Mouse (Mus musculus) telencephalon, adult 2 months (tissue): ENCODE results near the gene Cbx3.
A peak's percentile ranks its signal among the peaks of the same experiment; 100 is the strongest.

Experiments used
- DNase-seq: peaks from one replicate; pipeline ENCODE4 v3.0.0-alpha.2; 2011; ENCODE audit warnings: low read depth, low spot score

The Cbx3 gene

DNA sequence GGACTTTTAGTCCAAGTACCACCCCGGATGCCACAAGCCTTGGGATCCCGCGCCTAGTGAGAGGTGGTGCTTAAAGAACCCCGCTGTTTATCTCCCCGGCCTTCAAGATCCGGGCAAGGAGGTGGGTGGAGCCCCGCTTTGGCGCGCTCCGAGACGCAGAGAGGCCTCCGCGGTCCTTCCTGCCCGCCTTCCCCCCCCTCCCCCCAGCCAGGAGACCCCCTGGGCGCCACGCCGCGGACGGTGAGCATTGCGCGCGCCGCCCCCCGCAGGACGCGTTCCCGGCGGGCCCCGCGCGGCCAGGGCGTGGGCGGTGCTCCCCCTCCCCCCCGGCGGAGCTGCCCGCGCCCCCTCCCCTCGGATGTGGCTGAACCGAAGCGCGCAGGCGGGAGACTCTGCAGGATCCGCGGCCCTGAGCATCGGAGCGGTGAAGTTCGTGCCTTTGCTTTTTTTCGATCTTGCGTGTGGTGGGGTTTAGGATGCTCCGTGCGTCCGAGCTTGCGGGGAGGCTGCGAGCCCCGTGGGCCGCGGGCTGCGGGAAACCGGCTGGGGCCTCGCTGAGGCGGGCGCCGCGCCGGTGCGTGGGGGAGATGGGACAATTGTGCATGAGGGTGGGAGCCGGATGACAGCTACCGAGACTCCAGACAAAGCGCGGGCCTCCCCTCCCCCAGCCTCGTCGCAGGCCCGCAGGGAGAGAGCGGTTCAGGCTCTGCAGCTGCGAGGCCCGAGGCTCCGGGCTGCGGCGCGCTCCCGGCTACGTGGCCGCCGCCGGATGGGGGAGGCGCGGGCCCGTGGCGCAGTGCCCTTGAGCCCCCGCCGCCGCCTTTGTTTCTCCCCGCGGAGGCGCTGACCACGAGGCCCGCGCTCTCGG lies at the start of gene Cbx3:
Cbx3 (plus strand) TSS at position 50 of the 868 bp plus-strand sequence.
- peak; percentile 40 for DNase-seq

DNA sequence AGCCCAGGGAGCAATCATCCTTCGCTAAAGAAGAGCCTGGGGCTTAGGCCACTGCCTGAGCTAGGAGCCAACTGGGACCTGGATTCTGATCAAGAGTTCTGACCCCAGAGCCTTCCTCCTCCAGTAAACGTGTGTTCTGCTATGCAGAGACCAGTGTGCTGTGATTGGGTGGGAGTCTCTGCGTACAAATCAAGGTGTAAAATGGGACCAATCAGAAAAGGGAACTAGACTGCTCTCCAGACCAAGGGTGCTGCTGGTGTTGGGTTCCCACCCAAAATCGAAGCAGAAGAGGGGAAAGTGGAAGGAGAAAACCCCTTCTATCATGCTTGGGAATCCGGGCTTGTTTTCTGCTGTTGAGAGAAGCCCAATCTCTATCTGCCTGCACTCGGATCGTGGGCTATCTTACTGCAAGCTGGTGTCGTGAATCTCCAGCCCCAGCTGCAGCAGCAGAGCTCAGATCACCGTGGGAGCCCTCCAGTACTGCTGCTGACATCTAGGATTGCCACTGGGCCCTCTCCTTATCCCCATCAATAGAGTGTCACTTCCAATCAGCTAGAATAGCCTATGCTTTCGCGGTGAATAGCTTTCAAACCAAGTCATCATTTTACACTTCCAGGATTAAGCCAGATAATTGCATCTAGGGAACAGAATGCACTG lies 46.6 kb upstream of the Cbx3 start:
- no peak for DNase-seq

- DNase-seq = no peak
These were observed 45.6 kb upstream of the Cbx3 start for GRCm38 (mm10) chr6:51424537-51424936.

DNA sequence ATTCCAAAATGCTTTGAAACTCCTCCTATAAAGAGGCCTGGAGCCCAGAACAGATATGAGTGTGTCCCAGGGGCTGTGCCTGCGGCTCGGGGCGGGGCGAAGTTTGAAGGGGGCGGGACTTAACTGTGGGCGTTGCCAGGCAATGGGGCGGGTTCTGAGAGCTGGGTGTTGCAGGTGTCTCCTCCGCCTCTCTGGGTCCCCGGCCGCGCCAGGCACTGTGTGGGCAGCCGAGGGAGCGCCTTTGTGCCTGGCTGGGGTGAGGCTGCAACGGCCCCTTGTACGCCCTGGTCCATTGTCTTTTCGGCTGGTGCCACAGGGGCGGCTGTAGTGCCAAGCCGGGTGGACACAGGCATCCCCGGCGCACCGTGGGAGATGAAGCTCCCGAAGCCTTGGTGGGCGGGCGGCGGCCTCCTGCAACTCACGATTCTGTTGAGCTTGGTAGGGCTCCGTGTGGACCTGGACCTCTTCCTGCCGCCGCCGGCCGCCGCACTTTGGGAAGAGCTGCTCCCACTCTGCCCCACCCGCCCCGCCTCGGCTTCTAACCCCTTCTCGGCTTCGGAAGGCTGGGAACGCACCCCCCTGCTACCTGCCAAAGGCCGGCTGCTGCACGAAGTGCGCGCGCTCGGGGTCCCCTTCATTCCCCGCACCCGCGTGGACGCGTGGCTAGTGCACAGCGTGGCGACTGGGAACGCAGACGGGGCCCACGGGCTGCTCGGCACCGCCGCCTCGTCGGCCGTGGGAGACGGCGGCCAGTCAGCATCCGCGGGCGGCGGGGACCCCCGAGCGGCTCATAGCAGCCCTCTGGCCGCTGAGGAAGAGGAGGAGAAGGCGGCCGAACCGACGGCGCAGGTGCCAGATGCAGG lies 37.4 kb upstream of the Cbx3 start, which contains the start of gene Nfe2l3:
Nfe2l3 (plus strand) TSS at position 136 of the 863 bp plus-strand sequence.
- DNase-seq = no peak

GRCm38 (mm10) chr6:51434270-51434669 lies 35.9 kb upstream of the Cbx3 start:
- no peak for DNase-seq

DNA sequence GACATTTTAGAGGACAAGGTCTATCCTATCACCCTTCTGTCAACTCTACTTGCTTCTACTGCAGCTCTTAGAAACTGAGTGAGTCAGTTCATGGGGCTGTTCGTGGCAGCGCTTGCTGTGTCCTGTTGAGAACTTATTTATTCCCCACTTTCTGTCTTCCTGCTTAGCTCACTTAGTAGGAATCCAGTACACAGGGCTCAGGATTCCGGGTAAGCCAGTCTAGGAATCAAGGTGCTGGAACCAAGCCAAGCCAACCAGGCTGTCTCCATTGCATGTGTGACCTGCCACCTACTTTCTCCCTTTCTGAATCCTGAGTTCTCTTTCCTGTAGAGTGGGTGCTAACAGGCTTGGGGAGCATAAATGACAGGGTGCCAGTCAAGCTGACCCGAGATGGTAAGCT lies 32.5 kb upstream of the Cbx3 start:
- no peak for DNase-seq

GRCm38 (mm10) chr6:51438826-51439330 lies 31.3 kb upstream of the Cbx3 start:
- no peak for DNase-seq

GRCm38 (mm10) chr6:51442191-51442835 lies 27.8 kb upstream of the Cbx3 start:
- no peak for DNase-seq

DNA sequence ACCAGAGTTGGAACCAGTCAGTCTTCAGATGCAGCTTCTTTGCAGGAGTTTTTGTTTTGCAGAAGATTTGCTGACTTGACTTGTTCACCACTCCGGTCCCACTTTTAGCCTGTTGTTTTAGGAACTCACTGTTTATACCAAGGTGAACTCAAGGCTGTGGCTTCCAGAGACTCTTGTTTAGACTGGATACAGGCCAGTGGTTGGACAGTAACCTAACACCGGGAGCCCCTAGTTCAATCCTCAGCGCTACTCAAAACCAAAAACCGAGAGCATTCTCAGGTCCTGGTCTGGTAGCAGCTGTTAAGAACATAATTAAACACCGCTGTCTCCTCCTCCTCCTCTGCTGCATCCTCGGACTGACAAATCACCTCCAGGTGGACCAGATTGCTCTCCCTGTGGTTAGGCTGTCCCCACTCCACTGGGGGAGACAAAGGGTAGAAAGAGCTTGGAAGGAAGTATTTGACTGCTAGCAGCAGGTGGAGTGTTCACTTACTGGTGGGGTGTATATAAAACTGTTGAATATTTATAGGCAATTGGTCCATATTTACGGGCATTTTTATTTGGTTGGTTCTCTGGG lies 17.1 kb upstream of the Cbx3 start:
- DNase-seq = no peak

- no peak for DNase-seq
These were observed 15.2 kb upstream of the Cbx3 start for GRCm38 (mm10) chr6:51454949-51455348.

DNA sequence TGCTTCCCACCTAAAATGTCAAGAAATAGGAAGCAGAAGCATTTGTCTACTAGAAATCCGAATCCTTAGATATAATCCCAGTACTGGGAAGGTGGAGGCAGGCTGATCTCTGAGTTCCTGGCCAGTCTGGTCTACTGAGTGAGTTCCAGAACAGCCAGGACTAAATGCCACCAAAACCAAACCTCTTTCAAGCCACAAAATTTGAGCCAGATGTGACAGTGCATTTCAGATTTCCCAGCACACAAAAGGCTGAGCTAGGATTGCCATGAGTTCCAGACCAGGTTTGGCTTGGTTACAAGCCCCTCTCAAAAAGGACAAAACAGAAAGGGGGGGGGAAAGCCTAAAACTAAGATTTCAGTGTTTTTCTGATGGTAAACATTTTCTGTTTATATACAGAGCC lies 14.0 kb upstream of the Cbx3 start:
- DNase-seq = no peak

GRCm38 (mm10) chr6:51457283-51457682 lies 12.9 kb upstream of the Cbx3 start:
- DNase-seq = no peak

DNA sequence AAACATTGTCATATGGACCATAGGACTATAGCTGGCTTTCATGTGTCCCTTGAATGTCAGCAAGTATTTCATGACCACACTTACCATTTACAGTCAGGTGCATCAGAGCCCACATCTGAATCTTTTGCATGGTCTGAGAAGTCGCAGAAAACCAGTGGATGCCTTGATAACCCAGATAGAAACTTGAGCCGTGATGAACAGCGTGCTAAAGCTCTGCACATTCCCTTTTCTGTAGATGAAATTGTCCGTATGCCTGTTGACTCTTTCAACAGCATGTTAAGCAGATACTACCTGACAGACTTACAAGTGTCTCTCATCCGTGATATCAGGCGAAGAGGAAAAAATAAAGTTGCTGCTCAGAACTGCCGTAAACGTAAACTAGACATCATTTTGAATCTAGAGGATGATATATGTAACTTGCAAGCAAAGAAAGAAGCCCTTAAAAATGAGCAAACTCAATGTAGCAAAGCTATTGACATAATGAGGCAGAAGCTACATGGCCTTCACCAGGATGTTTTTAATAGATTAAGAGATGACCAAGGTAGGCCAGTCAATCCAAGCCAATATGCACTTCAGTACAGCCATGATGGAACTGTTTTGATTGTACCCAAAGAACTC lies 12.3 kb upstream of the Cbx3 start:
- DNase-seq = no peak

GRCm38 (mm10) chr6:51458925-51459312 lies 11.2 kb upstream of the Cbx3 start:
- no peak for DNase-seq

GRCm38 (mm10) chr6:51459313-51460020 lies 10.7 kb upstream of the Cbx3 start:
- DNase-seq = no peak

- no peak for DNase-seq
These were observed 10.2 kb upstream of the Cbx3 start for GRCm38 (mm10) chr6:51460021-51460360.

DNA sequence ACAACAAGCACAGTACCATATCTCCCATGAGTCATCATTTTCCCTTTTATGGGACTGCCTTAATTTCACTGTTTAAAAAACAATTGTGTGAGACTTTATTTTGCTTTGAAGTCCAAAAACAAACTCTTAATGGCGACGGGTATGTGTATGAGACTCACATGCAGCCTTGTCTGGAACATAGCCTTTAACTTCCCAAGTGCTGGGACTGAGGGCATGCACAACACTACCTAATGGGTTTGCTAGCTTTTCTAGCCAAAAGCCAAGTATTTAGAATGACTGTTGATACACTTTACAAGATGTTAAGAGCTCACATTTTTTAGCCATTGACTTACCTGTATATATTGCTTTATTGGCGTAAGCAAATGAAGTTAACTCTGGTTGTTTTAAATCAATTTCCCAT lies 9.8 kb upstream of the Cbx3 start:
- no peak for DNase-seq

DNA sequence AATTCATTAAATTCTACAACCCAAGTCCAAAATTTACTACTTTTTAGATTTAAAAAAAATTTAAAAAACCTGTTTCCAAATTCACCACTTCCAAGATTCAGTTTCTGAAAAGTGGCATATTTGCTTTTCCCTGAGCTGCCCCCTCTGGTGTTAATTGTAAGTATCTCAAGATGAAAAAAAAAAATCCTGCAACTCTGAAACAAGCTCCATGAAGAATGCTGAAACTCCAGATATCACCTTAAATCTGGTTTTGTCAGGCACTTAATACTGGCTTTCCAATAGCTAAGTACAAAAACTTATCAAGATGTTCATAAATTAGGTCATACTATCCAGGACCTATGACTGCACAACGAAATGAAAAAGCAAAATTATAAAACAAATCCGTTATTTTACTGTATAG lies 2.5 kb upstream of the Cbx3 start:
- DNase-seq = no peak

GRCm38 (mm10) chr6:51468891-51469561 lies 1.1 kb upstream of the Cbx3 start:
- peak; percentile 77 for DNase-seq
